Mouse (Mus musculus) liver, adult (tissue): ENCODE measurements at regions not wholly inside any gene's neighbourhood (a gene's known extent, or its start where the extent isn't known, plus 50 kb on each side); places are given as distances from the start of the nearest gene placed in this dataset.

Experiments
- GATA4 ChIP-seq: IDR thresholded peaks from 2 replicates; pipeline ENCODE4 v1.6.1; 2014; ENCODE audit warnings: mild to moderate bottlenecking, low read length; ENCODE audit not compliant: insufficient replicate concordance

DNA sequence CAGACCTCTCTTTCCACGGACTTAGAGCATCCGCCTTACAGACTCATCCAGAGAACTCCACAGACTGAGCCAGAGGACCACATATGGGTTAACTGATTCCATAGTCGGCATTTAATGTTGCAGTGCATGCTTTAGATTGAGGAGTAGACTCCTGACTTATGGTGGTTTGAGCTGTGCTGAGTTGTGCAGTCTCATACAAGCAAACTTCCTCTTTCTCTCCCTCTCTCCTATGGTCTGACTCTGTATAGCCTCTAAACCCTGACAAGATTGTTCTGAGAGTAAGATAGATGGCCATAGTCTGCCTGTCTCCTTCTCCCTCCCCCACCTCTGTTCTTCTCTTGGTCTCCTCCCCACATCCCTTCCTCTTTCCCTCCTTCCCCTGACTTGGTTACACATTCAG, 616.0 kb downstream of the Ryr2 start:
- no peak for TF ChIP-seq GATA4

DNA sequence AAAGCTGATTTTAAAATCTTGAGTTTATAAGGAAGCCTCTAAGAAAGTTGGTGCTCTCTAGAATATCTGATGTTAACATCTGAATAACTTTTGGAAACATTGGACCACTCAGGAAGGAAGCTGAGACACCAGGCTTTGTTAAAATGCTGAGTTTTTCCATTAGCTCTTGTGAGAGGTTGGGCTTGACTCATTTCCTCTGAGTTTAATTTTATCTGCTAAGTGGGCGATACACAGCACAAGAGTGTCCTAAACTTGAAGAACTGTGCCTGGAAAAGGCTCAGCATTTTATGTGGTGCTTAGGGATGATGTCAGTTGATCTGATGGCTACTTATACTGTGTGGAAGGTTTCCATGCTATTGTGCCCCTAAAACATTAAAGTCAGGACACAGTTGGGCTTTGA, 623.6 kb downstream of the Ryr2 start:
- peak; percentile 5; the same call in 1 of the 2 replicates for TF ChIP-seq GATA4

DNA sequence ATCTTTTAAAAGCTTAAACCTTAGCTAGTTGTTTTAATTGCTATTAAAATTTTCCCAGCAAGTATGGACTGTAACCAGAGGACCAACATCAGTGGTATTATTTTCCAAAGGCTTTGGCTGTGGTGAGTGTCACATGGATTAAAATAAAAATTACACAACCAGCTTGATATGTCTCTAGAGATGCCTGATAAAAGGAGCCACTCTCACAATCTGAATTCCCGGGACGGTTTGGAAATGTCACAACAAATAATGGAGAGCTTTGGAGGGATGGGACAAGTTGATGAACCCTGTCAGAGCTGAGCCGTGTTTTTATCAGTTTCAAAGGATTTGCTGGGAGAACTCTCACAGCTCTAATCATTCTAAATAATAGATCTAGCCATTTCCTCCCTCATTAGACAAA, 624.0 kb downstream of the Ryr2 start:
- no peak for TF ChIP-seq GATA4

DNA sequence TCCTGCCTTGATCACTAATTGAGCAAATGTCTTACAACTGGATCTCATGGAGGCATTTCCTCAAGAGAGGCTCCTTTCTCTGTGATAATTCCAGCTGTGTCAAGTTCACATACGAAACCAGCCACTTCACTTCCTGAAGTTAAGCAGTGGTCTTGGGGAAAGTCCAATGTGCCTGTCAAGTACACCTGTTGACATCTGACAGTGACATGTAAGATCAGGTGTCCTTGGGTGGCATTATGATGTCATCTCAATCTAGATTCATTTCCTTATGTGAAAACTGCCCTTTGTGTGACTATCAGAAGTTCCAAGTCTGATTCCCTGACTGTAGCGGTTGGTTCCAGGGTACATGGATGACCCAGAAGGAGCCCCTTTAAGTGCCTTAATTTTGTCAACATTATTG, 646.5 kb downstream of the Ryr2 start:
- TF ChIP-seq GATA4 = no peak

DNA sequence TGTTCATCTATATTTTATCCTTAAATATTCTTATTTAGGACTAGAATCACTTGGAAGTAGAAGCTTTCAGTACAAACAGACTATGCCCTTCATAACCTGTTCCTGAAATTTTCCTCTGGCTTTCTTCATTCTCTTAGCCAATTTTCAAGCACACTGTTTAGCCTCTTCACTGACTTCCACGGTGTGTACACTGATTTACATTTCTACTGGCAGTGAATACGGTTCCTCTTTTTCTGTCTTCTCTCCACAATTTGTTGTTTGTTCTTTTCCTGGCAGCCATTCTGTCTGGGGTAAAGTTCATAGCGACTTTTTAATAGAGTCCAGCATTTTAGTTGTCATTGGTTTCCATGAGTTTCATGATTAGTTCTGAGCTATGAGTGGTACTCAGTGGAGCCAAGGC, 651.6 kb downstream of the Ryr2 start:
- no peak for TF ChIP-seq GATA4

DNA sequence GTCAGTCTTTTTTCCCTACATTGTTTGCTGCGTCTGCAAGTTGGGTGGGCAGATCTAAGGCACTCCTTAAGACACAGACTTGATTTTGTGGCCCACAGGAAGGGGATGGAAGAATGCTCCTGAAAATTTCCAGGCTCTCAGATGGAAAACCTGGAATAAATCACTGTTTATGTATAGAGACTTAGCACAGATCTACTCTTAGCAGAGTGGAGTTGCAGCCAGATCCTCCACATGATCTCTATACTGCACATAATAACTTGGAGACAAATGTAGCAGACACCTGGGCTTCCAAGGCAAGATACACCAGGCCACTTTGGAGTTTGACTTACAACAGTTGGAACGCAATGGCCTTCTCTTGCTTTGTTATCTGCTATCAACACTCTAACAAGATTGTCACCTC, 654.3 kb downstream of the Ryr2 start:
- no peak for TF ChIP-seq GATA4

DNA sequence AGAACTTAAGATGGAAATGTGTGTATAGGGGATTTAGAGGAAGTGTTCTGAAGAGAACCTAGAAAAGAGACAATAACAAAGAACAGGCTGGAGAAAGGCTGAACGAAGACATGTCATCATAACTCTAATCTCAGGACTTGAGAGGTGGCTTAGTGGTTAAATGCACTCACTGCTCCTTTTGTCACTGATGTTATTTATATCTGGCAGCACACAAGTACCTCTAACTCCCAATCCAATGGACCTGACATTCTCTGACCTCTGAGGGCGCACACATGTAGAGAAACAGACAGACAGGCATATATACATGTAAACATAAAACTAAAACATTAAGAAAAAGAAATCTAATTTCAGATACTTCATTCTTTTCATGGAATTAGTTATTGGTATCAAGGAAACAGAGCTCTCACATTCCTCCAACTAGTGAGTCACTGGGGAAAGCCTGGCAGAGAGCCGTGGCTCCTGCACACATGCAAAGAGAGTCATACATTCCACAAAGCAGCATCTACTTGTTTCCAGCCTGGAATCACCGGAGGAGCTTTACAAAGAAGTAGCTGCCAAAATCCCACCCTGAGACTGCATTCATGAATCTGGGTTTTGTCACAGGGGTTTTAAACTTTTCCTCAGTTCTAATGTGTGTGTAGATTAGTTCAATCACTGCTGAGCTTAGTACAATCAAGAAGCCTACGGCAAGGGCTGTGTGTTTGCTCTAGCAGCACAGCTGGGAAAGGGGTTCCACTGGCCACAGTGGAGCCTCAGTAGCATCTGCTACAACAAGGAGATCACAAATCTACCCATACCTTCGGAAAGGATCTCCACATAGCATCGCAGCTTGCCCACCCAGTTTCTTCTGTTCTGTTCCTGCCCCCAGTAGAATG, 674.0 kb downstream of the Ryr2 start:
- TF ChIP-seq GATA4 = no peak

DNA sequence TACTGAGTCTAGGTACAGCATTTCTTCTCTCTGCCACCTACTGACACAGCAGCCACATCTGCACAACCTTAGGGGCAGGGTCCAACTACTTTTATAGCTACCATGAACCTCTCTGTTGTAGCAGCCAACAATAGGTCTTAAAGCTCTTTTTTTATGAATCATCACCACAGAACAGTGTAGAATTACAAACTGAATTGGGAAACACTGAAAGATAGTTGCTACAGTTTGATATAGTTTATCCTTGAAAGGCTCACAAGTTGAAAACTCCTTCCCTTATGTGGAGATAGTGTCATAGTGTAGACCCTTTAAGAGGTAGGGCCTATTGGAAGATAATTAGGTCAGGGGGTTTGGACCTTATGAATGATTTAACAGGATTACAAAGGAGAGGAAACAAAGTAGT, 679.9 kb downstream of the Ryr2 start:
- no peak for TF ChIP-seq GATA4

DNA sequence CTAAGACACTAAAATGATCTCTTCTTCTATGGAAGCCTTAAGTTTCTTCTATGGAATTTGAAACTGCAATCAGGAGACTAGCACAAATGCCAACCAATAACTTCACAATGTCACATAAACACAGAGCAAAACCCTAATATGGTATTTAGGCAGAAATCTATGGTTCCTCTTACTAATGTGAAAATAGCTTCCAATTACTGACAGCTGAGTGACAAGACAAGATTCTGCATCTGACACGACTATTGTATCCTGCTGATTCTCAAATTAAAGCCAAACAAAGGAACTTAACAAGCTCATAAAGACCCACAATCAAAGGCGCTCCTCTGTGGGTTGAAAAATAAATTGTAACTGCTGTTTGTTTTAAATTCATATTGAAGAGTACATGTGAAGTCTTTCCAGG, 714.7 kb downstream of the Ryr2 start:
- no peak for TF ChIP-seq GATA4

DNA sequence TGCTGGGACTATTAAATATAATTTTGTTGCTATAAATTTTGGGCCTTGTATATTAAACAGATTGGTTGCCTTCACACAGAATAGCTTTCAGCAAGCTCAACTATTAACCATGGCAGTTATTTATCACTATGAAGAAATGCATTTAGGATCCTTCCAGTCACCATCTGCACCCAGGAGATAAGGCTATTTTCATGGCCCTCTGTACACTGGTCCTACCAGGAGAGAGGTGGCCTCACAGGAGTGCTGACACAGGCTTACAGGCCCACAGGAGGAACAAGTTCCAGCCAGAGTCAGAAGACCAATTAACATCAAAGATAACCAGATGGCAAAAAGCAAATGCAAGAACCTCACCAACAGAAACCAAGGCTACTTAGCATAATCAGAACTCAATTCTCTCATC, 731.3 kb downstream of the Ryr2 start:
- TF ChIP-seq GATA4 = no peak

DNA sequence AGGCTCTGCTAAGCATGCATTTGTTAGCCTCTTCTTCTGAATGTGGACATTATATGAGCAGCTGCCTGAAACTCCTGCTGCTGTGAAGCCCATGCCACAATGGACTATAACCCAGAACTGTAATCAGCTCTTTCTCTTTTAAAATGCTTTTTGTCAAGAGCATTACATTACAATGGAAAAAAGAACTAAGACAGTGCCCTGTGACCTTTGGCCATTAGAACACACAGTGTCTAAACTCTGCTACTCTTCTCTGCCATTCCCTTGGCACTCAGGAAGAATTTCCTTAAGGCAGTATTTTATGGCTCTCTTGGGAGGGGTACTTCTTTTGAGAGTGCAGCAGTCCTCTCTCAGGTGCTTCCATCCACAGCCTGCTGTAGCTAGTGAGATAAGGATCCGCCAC, 737.3 kb downstream of the Ryr2 start:
- TF ChIP-seq GATA4 = no peak

DNA sequence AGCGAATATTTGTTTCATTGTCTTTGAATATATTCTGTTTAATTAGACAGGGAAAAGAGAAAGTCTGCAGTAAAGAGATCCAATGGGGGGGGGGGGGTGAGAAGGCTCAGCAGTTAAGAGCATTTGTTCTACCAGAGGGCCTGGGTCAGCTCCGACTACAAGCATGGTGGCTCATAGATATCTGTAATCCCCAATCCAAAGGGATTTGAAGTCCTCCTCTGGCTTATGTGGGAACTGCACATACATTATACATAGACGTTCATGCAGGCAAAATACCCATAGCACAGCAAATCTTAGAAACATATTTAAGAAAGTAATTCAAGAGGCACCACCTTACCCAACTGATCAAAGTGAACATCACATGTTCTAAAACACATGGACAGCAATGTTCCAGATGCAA, 743.9 kb downstream of the Ryr2 start:
- TF ChIP-seq GATA4 = no peak

DNA sequence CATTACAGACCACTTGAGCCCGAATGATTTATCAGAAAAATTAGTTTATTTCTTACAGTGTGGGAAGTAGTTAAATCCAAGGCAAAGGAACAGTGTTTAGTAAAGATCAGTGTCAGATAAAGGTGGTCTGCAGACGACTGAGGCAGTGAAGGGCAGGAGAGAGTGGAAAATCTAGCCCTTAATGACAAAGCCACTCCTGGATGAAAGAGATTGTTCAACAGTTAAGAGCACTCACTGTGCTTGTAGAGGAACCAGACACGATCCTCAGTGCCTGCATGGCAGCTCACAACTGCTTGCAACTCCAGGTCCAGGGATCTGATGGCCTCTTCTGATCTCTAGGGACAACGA, 758.3 kb downstream of the Ryr2 start:
- no peak for TF ChIP-seq GATA4

DNA sequence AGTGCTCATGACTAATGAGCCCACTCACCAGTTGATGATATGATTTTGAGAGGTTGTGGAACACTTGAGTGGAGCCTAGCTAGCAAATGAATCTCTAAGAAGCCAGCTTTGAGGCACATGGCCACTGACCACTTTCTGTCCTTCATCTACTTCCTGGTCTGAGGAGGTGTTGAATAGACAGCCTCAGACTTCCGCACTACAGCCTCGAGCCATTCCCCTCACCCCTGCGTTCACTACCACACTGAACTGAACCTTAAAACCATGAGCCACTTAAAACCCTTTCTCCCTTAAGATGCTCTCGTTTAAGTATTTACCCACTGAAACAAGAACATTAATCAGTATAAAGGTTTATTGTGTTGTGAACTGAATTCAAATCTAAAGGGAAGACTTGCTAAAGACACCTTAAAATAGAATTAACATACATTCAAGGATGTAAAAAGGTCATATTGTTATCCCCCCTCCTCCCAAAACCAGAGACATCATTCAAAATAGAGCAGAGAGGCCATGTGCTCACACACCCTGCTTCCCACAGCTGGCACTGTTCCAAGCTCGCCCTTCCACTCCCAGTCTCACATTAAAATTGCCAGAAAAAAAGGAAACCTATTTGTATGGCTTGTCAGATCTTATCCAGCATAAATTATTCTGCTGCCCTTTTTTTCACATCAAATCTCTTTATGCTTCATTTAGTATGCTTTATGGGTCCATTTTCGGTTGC, 758.8 kb downstream of the Ryr2 start:
- no peak for TF ChIP-seq GATA4

DNA sequence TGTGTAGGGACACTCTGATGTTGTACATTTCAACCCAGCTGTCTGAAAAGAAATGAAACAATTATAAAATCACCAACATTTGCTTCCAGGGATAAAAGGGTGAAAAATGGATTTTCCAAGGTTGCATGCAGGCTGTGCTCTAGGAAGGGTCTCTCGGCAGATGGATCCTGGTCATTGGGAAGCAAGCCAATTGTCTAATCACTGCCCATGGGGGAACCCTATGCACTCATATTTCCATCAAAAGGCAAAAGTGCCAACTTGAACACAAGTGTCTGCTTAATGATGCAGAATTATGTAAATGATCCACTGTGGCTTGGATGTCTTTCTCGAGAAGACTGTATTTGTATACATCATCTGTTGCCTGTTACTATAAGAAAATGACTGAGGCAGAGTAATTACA, 762.2 kb downstream of the Ryr2 start:
- TF ChIP-seq GATA4 = no peak

DNA sequence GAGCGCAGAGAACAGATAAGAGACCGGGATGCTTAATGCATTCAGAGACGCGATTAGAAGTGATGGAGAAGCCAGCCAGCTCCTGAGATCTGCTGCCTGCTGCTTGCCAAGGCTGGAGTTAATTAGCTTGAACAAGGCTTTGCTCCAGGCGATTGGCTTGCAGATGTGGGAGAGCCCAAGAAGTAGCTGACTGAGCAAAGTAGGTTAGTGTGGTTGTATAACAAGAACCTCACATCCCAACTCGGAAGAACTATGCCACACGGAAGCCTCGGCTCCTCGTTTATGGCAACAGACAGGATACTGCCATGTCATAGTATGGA, 768.5 kb downstream of the Ryr2 start:
- no peak for TF ChIP-seq GATA4
